Mouse (Mus musculus): ENCODE measurements at regions not wholly inside any gene's neighbourhood (a gene's known extent, or its start where the extent isn't known, plus 50 kb on each side); places are given as distances from the start of the nearest gene placed in this dataset.

DNA sequence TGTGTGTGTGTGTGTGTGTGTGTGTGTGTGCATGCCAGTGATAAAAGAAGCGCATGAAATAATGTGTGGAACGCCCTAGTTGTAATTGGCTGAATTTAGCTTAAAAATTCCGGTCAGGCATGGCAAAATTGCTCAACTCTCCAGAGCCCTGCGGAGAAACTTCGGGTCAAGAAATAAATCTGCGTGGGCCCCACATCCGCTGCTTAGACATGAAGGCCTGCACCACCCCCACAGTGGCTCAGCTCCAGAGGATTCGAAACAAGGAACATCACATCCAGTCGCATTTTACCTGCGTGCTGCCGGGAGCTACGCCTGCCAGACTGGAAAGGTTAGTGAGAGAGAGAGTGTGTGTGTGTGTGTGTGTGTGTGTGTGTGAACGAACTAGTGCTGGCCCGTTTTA, 102.9 kb upstream of the Zfp706 start:
- TF ChIP-seq CTCF (IDR thresholded peaks at IDR 0.05; ENCODE audit: low read depth) (no peak), EP300 (IDR thresholded peaks at IDR 0.05; ENCODE audit: low read depth) (no peak)

All from heart, postnatal 0 days (tissue).